Mouse (Mus musculus) heart, postnatal 0 days (tissue): ENCODE measurements around the gene Frmpd4.

Experiments used
- CTCF ChIP-seq: IDR thresholded peaks from 2 replicates; pipeline ENCODE4 v1.5.1; 2016; ENCODE audit warnings: antibody characterized with exemption, control low read depth, low read depth
- EP300 ChIP-seq: IDR thresholded peaks from 2 replicates; pipeline ENCODE4 v1.6.1; 2016; ENCODE audit warnings: antibody characterized with exemption, low read depth

- no peak for TF ChIP-seq CTCF
- TF ChIP-seq EP300, result no peak
Measured at GRCm38 (mm10) chrX:167783526-167783925, 793.5 kb downstream of the Frmpd4 start.
